Mouse (Mus musculus): ENCODE measurements at regions not wholly inside any gene's neighbourhood (a gene's known extent, or its start where the extent isn't known, plus 50 kb on each side); places are given as distances from the start of the nearest gene placed in this dataset.
"Not testable (repeated sequence)": the region's sequence is repeated elsewhere in the genome, so short reads cannot be mapped to it uniquely, and the experiment has no call there.

DNA sequence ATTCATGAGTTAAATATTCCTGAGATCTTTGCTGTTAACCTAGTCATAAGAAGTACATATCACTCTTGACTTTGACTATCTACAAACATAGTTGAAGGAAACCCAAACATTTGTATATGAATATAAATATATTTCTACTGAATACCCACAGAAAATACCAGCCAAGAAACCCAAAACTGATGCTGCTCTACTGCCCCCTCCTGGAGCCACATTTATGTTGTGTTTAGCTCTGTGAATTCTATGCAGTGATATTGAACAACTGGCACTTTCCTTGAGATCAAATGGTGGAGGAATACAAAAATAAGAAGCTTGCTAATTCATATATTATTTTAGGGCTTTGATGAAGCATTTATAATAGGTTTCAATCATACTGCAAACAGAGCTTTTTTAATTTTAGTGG, 89.7 kb upstream of the Mageb16 start:
- DNase-seq = peak; percentile 1 to 23

DNA sequence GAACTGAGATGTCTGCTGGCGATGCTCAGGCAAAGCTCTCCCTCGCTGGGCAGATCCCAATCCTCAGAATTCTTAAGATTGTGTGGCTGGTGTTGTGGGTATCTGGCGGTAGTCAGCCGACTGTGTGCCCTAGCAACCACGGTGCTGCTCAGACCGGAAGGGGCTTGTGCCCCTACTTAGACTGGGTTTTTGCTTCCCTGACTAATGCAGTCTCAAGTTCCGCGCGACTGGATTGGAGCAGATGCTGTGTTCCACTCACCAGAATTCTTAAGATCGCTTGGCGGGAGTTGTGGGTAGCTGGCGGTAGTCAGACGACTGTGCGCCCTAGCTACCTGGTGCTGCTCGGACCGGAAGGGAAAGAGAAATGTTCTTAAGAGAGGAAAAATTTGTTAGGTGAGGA, 87.4 kb upstream of the Mageb16 start:
- DNase-seq = not testable (repeated sequence)

Measured in cerebellum, postnatal 14 days (tissue).